Mouse (Mus musculus): Measurements from ENCODE around the gene Thrb. TPM values are rescaled to one million over a fixed set of nuclear protein-coding genes. Genes with fewer than 3 reads are reported as not detected.

The Thrb gene
- polyA plus RNA-seq, 1 experiment, result 0.05 TPM

- Histone ChIP-seq H3K79me2 (ENCODE audit: control insufficient read depth, insufficient read depth) (no peaks in the 10 kb centered on the region), H3ac (ENCODE audit: control insufficient read depth, insufficient read length) (no peak overlapping the region), H3K4me2 (ENCODE audit: low read depth) (no peak overlapping the region), H3K27me3 (ENCODE audit: control insufficient read depth, insufficient read depth, insufficient read length) (no peaks in the 10 kb centered on the region), H3K4me3 (no peak overlapping the region), H3K36me3 (ENCODE audit: control insufficient read depth, insufficient read depth) (no peaks in the 10 kb centered on the region)
- no peak for TF ChIP-seq MAX (IDR thresholded peaks at IDR 0.05; ENCODE audit: low read depth)
- no peak for TF ChIP-seq TCF12 (IDR thresholded peaks at IDR 0.05; ENCODE audit: insufficient read depth, poor library complexity, severe bottlenecking)
- TF ChIP-seq POLR2A (IDR thresholded peaks at IDR 0.05; ENCODE audit: insufficient read length, low read depth), result no peak
- no peak for TF ChIP-seq MYOG (IDR thresholded peaks at IDR 0.05; ENCODE audit: control insufficient read depth in 1 of 3, insufficient read depth in 1 of 3, insufficient read length in 2 of 3, low read depth in 2 of 3)
- TF ChIP-seq SRF (IDR thresholded peaks at IDR 0.05; ENCODE audit: control insufficient read depth, insufficient read length, low read depth), result no peak
- no peak for TF ChIP-seq E2F4 (IDR thresholded peaks at IDR 0.05; ENCODE audit: insufficient read depth)
- TF ChIP-seq REST (IDR thresholded peaks at IDR 0.05; ENCODE audit: insufficient read depth, insufficient read length), result no peak
- TF ChIP-seq CEBPB (IDR thresholded peaks at IDR 0.05; ENCODE audit: insufficient read depth, poor library complexity, severe bottlenecking), result no peak
- no peak for TF ChIP-seq TCF3 (IDR thresholded peaks at IDR 0.05; ENCODE audit: insufficient read length, low read depth)
- TF ChIP-seq MYOD1 (IDR thresholded peaks at IDR 0.05; ENCODE audit: control insufficient read depth in 1 of 3, insufficient read length in 2 of 3, low read depth in 2 of 3), result no peak
- TF ChIP-seq USF1 (IDR thresholded peaks at IDR 0.05; ENCODE audit: low read depth), result no peak
- TF ChIP-seq POLR2AphosphoS2 (IDR thresholded peaks at IDR 0.05; ENCODE audit: insufficient read length, low read depth), result no peak
These were observed 176.7 kb downstream of the Thrb start for GRCm38 (mm10) chr14:17836766-17837165.

DNA sequence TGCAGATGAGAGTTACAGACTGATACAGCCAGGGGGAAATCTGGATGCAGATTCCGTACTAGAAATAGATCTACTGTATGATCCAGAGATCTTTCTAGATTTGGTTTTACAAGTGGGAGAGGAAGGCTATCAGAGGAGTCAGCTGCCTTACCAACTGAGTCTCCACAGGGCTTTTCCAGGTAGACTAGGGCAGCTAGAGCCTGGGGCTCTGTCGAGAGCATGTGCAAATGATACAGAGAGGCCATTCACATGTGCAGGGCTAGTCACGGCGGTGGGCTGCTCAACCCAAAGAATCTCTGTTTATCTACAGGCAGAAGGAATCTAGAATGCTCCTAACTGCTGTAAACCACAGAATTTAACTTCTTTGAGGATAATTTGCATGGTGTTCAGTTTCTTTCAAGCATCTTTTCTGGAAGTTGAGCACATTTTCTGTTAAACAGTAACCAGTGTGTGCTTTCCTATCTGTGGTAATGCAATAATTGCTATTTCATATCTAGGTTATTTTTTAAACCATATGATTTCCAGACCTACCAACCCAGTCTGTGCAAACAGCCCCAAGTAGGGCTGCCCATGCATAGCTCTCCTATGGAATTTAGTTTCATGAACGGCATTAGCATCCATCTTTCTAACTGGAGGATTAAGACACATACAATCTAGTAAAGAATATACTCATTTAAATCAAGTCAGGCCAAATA, 185.1 kb downstream of the Thrb start:
- H3K79me2 ChIP-seq (ENCODE audit: control insufficient read depth, insufficient read depth), result no peaks in the 10 kb centered on the region
- H3K4me3 ChIP-seq, result no peak overlapping the region
- H3K4me2 ChIP-seq (ENCODE audit: low read depth), result no peak overlapping the region
- TF ChIP-seq SRF (IDR thresholded peaks at IDR 0.05; ENCODE audit: control insufficient read depth, insufficient read length, low read depth) (no peak), E2F4 (IDR thresholded peaks at IDR 0.05; ENCODE audit: insufficient read depth) (no peak), USF1 (IDR thresholded peaks at IDR 0.05; ENCODE audit: low read depth) (no peak), CEBPB (IDR thresholded peaks at IDR 0.05; ENCODE audit: insufficient read depth, poor library complexity, severe bottlenecking) (no peak), POLR2AphosphoS2 (IDR thresholded peaks at IDR 0.05; ENCODE audit: insufficient read length, low read depth) (no peak)
- H3K27me3 ChIP-seq (ENCODE audit: control insufficient read depth, insufficient read depth, insufficient read length), result no peaks in the 10 kb centered on the region
- H3ac ChIP-seq (ENCODE audit: control insufficient read depth, insufficient read length), result no peak overlapping the region
- H3K36me3 ChIP-seq (ENCODE audit: control insufficient read depth, insufficient read depth), result no peaks in the 10 kb centered on the region

DNA sequence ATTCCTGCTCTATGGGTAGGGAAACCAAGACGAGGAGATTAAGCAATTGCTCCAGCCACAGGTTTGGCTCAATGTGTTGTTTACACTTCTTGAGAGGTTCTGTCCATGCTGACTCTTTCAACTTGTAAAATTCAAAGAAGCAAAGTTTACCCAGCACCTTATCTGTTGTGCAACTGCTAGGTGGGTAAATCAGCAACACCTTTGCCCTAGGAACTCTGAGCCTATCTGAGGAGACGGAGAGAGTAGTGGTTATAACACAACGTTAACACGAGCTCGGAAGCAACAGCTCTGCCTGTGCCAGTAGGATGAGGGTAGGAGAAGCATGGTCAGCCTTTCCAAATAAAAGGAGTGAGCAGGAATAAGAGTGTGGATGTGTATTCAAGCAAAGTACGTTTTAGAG, 185.8 kb downstream of the Thrb start:
- H3K4me2 ChIP-seq (ENCODE audit: low read depth), result no peak overlapping the region
- no peak for TF ChIP-seq MYOG (IDR thresholded peaks at IDR 0.05; ENCODE audit: control insufficient read depth in 1 of 3, insufficient read depth in 1 of 3, insufficient read length in 2 of 3, low read depth in 2 of 3)
- TF ChIP-seq MAX (IDR thresholded peaks at IDR 0.05; ENCODE audit: low read depth), result no peak
- no peak for TF ChIP-seq CEBPB (IDR thresholded peaks at IDR 0.05; ENCODE audit: insufficient read depth, poor library complexity, severe bottlenecking)
- no peak for TF ChIP-seq POLR2A (IDR thresholded peaks at IDR 0.05; ENCODE audit: insufficient read length, low read depth)
- TF ChIP-seq TCF12 (IDR thresholded peaks at IDR 0.05; ENCODE audit: insufficient read depth, poor library complexity, severe bottlenecking), result no peak
- TF ChIP-seq REST (IDR thresholded peaks at IDR 0.05; ENCODE audit: insufficient read depth, insufficient read length), result no peak
- TF ChIP-seq E2F4 (IDR thresholded peaks at IDR 0.05; ENCODE audit: insufficient read depth), result no peak
- no peak for TF ChIP-seq MYOD1 (IDR thresholded peaks at IDR 0.05; ENCODE audit: control insufficient read depth in 1 of 3, insufficient read length in 2 of 3, low read depth in 2 of 3)
- TF ChIP-seq USF1 (IDR thresholded peaks at IDR 0.05; ENCODE audit: low read depth), result no peak
- no peak for TF ChIP-seq POLR2AphosphoS2 (IDR thresholded peaks at IDR 0.05; ENCODE audit: insufficient read length, low read depth)
- TF ChIP-seq TCF3 (IDR thresholded peaks at IDR 0.05; ENCODE audit: insufficient read length, low read depth), result no peak
- TF ChIP-seq SRF (IDR thresholded peaks at IDR 0.05; ENCODE audit: control insufficient read depth, insufficient read length, low read depth), result no peak
- H3K4me3 ChIP-seq, result no peak overlapping the region

DNA sequence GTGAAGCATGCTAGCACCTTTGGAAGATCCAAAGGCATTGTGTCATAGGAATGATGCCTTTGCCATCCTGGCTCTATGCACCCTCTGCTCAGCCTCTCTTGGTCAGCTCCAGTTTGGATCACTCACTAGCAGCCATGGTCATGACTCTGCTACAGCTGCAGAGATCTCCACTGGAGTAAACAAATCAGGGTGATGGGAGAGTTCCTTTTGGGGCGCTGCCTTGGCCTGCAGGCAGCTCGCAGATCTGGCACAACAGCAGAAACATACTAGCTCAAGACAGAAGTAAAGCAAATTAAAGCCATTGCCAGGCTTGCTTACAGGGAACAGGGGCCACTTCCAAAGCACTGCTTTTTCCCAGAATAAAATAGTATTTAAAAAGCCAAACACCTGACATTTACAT, 186.6 kb downstream of the Thrb start:
- H3K4me2 ChIP-seq (ENCODE audit: low read depth), result no peak overlapping the region
- H3K27me3 ChIP-seq (ENCODE audit: control insufficient read depth, insufficient read depth, insufficient read length), result no peaks in the 10 kb centered on the region
- H3K79me2 ChIP-seq (ENCODE audit: control insufficient read depth, insufficient read depth), result no peaks in the 10 kb centered on the region
- H3K36me3 ChIP-seq (ENCODE audit: control insufficient read depth, insufficient read depth), result no peaks in the 10 kb centered on the region
- TF ChIP-seq MAX (IDR thresholded peaks at IDR 0.05; ENCODE audit: low read depth), result no peak
- no peak overlapping the region for H3ac ChIP-seq (ENCODE audit: control insufficient read depth, insufficient read length)
- H3K4me3 ChIP-seq, result no peak overlapping the region

More for the DNA sequence above, 185.8 kb downstream of the Thrb start:
- H3ac ChIP-seq (ENCODE audit: control insufficient read depth, insufficient read length), result no peak overlapping the region
- H3K27me3 ChIP-seq (ENCODE audit: control insufficient read depth, insufficient read depth, insufficient read length), result no peaks in the 10 kb centered on the region
- no peaks in the 10 kb centered on the region for H3K36me3 ChIP-seq (ENCODE audit: control insufficient read depth, insufficient read depth)
- H3K79me2 ChIP-seq (ENCODE audit: control insufficient read depth, insufficient read depth), result no peaks in the 10 kb centered on the region

- no peak overlapping the region for H3ac ChIP-seq (ENCODE audit: control insufficient read depth, insufficient read length)
- H3K27me3 ChIP-seq (ENCODE audit: control insufficient read depth, insufficient read depth, insufficient read length), result no peaks in the 10 kb centered on the region
- H3K79me2 ChIP-seq (ENCODE audit: control insufficient read depth, insufficient read depth), result no peaks in the 10 kb centered on the region
- no peak for TF ChIP-seq TCF12 (IDR thresholded peaks at IDR 0.05; ENCODE audit: insufficient read depth, poor library complexity, severe bottlenecking)
- no peak for TF ChIP-seq USF1 (IDR thresholded peaks at IDR 0.05; ENCODE audit: low read depth)
- TF ChIP-seq E2F4 (IDR thresholded peaks at IDR 0.05; ENCODE audit: insufficient read depth), result no peak
- TF ChIP-seq POLR2AphosphoS2 (IDR thresholded peaks at IDR 0.05; ENCODE audit: insufficient read length, low read depth), result no peak
- no peak for TF ChIP-seq CEBPB (IDR thresholded peaks at IDR 0.05; ENCODE audit: insufficient read depth, poor library complexity, severe bottlenecking)
- no peak for TF ChIP-seq MYOG (IDR thresholded peaks at IDR 0.05; ENCODE audit: control insufficient read depth in 1 of 3, insufficient read depth in 1 of 3, insufficient read length in 2 of 3, low read depth in 2 of 3)
- TF ChIP-seq REST (IDR thresholded peaks at IDR 0.05; ENCODE audit: insufficient read depth, insufficient read length), result no peak
- TF ChIP-seq SRF (IDR thresholded peaks at IDR 0.05; ENCODE audit: control insufficient read depth, insufficient read length, low read depth), result no peak
- no peak for TF ChIP-seq MAX (IDR thresholded peaks at IDR 0.05; ENCODE audit: low read depth)
- TF ChIP-seq TCF3 (IDR thresholded peaks at IDR 0.05; ENCODE audit: insufficient read length, low read depth), result no peak
- no peak for TF ChIP-seq POLR2A (IDR thresholded peaks at IDR 0.05; ENCODE audit: insufficient read length, low read depth)
- TF ChIP-seq MYOD1 (IDR thresholded peaks at IDR 0.05; ENCODE audit: control insufficient read depth in 1 of 3, insufficient read length in 2 of 3, low read depth in 2 of 3), result no peak
- H3K4me3 ChIP-seq, result no peak overlapping the region
- H3K4me2 ChIP-seq (ENCODE audit: low read depth), result no peak overlapping the region
- no peaks in the 10 kb centered on the region for H3K36me3 ChIP-seq (ENCODE audit: control insufficient read depth, insufficient read depth)
These were observed 187.2 kb downstream of the Thrb start for GRCm38 (mm10) chr14:17847211-17847610.
